Mouse (Mus musculus): Measurements from ENCODE around the gene Gba. TPM values are rescaled to one million over a fixed set of nuclear protein-coding genes. Genes with fewer than 3 reads are reported as not detected.

Gba gene
- 100 to 1,000 TPM; 105 to 146 TPM for polyA plus RNA-seq (2017; shearing (Covaris generic))

DNA sequence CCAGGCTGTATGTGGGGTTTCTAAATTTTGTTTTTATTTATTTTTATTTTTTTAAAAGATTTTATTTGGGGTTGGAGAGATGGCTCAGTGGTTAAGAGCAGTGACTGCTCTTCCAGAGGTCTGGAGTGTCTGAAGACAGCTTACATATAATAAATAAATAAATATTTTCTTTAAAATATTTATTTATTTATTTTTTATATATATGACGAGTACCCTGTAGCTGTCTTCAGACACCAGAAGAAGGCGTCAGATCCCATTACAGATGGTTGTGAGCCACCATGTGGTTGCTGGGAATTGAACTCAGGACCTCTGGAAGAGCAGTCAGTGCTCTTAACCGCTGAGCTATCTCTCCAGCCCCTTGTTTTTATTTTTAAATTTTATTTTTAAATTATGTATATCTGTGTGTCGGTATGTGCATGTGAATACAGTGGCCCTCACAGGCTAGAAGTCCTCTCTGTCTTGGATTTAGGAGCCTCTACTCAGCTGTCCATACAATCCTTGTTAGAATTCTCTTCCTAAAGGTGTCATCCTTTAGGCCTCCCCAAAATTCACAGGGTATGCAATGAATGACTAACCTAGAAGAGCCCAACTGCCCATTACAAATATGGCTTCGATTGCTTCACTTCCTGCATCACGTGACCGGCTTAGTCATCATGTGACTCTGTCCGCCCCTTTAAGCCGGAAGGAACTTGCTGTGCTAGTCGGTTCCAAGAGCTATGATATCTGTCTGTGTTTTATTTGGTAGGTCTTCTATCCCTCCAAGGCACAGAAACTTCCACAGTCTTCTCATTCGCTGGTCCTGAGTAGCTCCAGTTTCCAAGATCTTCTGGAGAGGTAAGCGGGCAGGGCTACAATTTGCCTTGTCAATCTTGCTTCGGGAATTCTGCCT lies at the start of gene Gba:
Gba (plus strand) TSS at position 676 of the 889 bp plus-strand sequence.

DNA sequence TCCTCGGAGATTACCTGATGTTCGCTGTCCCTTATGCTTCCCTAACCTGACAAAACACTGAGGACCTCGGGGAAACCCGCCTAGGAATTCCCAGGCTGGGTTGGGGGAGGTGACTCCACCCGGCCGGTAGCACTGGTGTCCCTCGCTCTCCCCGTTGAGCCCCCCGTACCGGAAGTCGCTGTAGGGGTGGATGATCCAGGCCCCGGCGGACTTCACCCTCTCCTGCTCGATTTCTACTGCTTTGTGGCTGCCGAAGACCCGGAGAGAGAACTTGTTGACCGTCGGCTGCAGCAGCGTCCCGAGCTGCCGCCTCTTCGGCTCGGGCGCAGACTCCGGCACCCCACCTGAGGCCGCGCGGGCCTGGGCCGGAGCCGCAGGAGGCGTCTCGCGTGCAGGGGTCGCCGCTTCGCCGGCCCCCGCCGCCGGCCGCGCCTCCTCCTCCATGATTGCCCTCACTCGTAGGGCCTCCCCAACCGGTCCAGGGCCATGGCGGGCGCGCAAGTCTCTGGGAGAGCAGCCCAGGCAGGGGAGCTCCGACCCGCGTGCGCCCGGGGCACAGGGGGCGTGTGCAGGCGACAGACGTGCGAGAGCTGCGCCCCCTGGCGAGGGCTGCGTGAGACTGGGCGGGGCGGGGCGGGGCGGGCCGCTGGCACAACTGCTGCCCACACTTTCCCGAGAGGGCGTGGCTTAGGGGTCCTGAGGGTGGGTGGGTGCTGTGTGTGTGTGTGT lies 42.9 kb upstream of the Gba start, which contains the start of gene Hcn3:
Hcn3 (minus strand) TSS at position 581 of the 729 bp plus-strand sequence.

DNA sequence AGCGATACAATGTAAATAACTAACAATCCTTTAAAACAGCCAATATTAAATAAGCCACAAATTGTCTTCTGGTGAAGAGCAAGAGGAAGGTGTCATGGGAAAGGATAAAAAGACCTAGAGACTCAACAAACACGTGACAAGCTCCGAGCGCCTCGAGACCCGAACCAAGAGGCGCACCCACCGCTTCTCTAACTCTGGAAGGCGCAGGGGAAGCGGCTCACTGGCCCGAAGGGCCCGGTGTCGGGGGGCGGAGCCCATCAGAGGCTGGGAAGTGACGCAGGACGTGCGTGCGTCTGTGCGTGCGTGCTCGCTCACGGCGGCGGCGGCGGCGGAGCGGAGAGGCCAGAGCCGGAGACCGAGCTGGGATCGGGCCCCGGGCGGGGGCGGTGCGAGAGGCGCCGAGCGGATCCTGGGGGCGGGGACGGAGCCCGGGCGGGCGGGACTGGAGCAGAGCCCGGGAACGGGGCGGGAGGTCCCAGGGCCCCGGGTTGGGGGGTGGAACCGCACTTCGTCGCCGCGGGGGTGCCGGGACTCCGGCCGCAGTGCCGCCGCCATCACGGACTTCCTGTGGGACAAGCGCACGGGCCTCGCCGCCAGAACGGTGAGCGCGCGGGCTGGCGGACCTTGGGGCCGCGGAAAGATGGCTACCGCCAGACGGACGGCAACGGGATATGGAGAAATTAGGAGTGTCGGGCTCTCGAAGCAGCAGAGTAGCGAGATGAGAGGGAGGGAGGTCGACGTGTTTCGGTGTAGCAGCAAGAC lies 38.0 kb upstream of the Gba start, which contains the start of gene Clk2:
Clk2 (plus strand) TSS at position 290 of the 762 bp plus-strand sequence.

GRCm38 (mm10) chr3:89177242-89178106 lies 25.3 kb upstream of the Gba start, which contains the start of gene Scamp3:
Scamp3 (plus strand) TSS chr3:89177473.

DNA sequence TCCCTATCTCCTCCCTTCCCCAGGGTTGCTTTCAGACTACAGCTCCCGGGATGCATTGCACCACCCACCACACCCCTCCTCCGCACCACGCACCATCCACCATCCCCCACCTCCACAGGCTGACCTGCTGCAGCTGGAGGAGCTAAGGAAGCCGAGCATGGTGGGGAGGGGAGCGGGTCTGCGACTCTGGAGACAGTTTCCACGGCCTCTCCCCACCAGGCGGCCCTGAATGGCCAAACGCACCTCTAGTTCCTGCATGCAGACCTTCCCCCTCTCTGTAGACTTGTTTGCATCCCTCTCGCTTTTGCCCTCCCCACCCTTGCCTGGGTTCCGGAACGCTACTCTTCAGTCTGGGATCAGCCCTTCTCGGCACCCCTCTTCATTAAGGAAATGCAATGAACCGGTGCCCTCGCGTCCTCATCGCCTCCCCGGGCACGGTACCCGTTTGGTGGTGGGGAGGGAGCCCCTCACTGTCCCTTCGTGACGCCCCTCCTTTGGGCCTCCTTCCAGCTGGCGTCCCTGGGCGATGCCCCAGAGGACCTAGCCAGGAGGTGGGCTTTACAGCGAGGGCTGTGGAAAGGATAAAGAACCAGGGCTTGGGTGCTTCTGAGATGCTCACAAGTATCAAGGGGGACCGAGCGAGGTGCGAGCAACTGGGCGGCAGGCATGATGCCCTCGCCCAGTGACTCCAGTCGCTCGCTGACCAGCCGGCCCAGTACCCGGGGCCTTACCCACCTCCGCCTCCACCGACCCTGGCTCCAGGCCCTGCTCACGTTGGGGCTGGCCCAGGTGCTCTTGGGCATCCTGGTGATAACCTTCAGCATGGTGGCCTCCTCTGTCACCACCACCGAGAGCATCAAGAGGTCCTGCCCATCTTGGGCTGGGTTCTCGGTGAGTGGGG lies 19.4 kb upstream of the Gba start, which contains the start of gene Fam189b:
Fam189b (plus strand) TSS at position 86 of the 901 bp plus-strand sequence.

DNA sequence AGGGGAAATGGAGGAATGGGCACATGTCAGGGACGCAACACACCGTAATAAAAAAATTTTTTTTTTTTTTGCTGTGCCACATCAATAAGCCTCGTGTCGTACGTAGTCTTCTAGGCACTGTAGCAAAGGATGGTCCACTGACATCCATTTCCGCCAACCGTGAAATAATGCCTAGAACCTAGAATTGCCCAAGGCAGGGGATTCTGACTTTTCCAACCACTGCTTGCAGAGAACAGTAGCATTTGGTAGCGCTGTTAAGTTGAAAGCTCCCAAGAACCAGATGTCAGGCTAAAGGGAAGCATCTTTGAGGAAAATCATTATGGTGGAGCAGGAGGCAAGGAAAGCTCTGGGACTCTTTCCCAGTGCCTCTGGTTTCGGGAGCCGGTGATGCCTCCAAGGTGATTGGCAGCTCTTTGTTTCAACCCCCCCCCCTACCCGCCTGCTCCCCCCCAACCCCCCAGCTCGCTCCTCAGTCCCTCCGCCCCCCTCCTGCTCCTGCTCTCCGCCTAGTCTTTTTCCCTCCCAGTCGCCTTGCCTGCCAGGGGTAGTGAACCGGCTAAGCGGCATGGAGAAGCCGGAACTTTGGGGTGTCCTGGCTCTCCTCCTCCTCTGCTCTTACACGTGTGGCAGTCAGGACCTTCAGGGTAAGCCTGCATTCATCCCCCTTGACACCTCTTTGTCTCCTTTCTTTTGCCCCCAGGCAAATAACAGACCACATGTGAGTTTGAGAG lies 12.1 kb downstream of the Gba start, which contains the start of gene Thbs3:
Thbs3 (plus strand) TSS at position 500 of the 731 bp plus-strand sequence.

DNA sequence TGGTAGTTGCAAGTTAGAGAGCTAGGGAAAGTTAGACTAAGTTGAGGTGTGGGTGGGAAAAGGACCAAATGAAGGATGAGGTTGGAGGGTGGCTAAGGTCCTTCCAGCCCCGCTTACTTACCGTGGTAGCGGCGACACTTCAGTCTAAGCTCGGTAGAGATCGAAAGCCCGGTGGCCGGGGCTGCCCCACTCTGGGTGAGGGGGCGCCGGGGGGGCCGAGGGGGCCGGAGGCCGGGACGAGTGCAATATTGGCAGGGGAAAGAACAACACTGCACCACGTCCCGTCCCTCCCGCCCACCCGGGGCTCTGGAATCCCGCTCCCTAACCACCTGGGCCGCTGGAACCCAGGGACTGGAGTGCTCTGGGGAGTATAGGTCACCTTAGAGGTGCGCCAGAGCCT lies 24.2 kb downstream of the Gba start, which contains the start of gene Mtx1:
Mtx1 (minus strand) TSS at position 189 of the 400 bp plus-strand sequence.

DNA sequence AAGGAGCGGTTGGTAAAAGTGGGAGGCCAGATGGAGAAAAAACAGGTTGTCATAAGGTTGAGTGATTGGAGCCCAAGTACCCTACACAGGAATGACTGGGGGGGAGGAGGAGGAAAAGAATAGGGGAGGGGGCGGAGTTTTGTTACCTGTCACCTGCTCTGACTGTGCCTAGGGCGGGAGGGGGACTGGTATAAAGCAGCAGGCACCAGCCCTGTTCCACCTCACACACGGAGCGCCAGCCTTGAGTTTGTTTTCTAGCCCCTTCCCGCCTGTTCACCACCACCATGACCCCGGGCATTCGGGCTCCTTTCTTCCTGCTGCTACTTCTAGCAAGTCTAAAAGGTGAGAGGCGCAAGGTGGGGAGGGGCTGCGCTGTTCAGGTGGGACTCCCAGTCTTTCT lies 26.1 kb downstream of the Gba start, which contains the start of gene Muc1:
Muc1 (plus strand) TSS at position 222 of the 400 bp plus-strand sequence.

GRCm38 (mm10) chr3:89245688-89246171 lies 43.0 kb downstream of the Gba start, which contains the start of gene Krtcap2:
Krtcap2 (plus strand) TSS chr3:89245966.

DNA sequence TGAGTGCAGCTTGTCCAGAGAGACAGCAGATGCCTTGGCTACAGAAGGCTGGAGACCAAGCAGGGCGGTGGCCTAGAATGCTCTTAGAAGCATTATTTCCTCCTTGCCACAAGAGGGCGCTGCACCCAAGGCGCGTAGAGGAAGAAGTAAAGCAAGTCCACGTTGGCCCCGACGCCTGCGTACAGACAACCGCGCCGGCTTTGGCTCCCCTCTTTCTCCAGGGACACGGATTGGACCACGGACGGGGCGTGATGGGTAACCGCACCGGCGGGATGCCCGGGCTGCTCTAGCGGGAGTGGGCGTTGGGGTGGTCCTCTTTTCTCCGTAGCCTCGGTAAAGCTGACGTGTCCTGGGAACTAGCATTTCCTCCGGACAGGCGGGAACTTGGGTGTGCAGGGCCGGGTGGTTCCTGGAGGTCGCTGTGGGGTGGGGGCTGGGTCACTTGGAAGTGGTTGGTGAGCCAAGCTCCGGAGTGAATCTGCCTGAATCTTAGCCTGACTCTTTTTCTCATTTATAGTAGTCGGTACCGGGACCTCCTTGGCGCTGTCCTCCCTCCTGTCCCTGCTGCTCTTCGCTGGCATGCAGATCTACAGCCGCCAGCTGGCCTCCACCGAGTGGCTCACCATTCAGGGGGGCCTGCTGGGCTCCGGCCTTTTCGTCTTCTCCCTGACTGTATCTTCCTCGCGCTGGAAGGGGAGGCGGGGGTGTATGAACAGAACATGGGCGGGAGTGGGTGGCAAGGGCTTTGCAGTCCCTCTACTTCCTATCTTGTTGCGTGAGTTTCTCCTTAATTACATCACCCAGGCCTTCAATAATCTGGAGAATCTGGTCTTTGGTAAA lies 43.8 kb downstream of the Gba start, which contains the start of gene Trim46:
Trim46 (minus strand) TSS at position 49 of the 840 bp plus-strand sequence.

Other genes with a start within 250 kb of the Gba start
- 10 to 100 TPM; 35.1 to 42.7 TPM for gene Rusc1, start 109.6 kb upstream of the Gba start, polyA plus RNA-seq (2017; shearing (Covaris generic))
- gene Gm43738, start 101.8 kb upstream of the Gba start, polyA plus RNA-seq (2017; shearing (Covaris generic)): not detected
- 10 to 100 TPM; 61.8 to 62.2 TPM for gene Fdps, start 101.0 kb upstream of the Gba start, polyA plus RNA-seq (2017; shearing (Covaris generic))
- not detected for gene Pklr, start 66.8 kb upstream of the Gba start, polyA plus RNA-seq (2017; shearing (Covaris generic))
- 1 to 10 TPM in 1 of 2 experiments, under 1 TPM in 1; 0.21 to 1.6 TPM for gene Hcn3, start 42.7 kb upstream of the Gba start, polyA plus RNA-seq (2017; shearing (Covaris generic))
- gene Clk2, start 38.1 kb upstream of the Gba start, polyA plus RNA-seq (2017; shearing (Covaris generic)): 10 to 100 TPM; 88.4 to 94.5 TPM
- 100 to 1,000 TPM; 255 to 261 TPM for gene Scamp3, start 25.5 kb upstream of the Gba start, polyA plus RNA-seq (2017; shearing (Covaris generic))
- gene Fam189b, start 19.8 kb upstream of the Gba start, polyA plus RNA-seq (2017; shearing (Covaris generic)): 100 to 1,000 TPM; 134 to 154 TPM
- 1 to 10 TPM in 1 of 2 experiments, under 1 TPM in 1; 0.90 to 4.0 TPM for gene Thbs3, start 12.3 kb downstream of the Gba start, polyA plus RNA-seq (2017; shearing (Covaris generic))
- gene Mtx1, start 24.2 kb downstream of the Gba start, polyA plus RNA-seq (2017; shearing (Covaris generic)): 100 to 1,000 TPM in 1 of 2 experiments, 10 to 100 TPM in 1; 89.5 to 127 TPM
- 1 to 10 TPM; 1.0 to 7.1 TPM for gene Muc1, start 26.1 kb downstream of the Gba start, polyA plus RNA-seq (2017; shearing (Covaris generic))
- gene Krtcap2, start 43.0 kb downstream of the Gba start, polyA plus RNA-seq (2017; shearing (Covaris generic)): 100 to 1,000 TPM; 225 to 294 TPM
- gene Trim46, start 43.4 kb downstream of the Gba start, polyA plus RNA-seq (2017; shearing (Covaris generic)): 1 to 10 TPM; 1.6 to 4.9 TPM
- 100 to 1,000 TPM in 1 of 2 experiments, 10 to 100 TPM in 1; 81.3 to 120 TPM for gene Dpm3, start 56.4 kb downstream of the Gba start, polyA plus RNA-seq (2017; shearing (Covaris generic))
- gene Slc50a1, start 67.6 kb downstream of the Gba start, polyA plus RNA-seq (2017; shearing (Covaris generic)): 100 to 1,000 TPM; 210 to 250 TPM
- not detected for gene Efna1, start 78.2 kb downstream of the Gba start, polyA plus RNA-seq (2017; shearing (Covaris generic))
- gene Efna3, start 120.0 kb downstream of the Gba start, polyA plus RNA-seq (2017; shearing (Covaris generic)): under 1 TPM in 1 of 2 experiments, not detected in 1; 0.15 TPM
- 1 to 10 TPM in 1 of 2 experiments, under 1 TPM in 1; 0.79 to 1.4 TPM for gene Efna4, start 135.1 kb downstream of the Gba start, polyA plus RNA-seq (2017; shearing (Covaris generic))
- 10 to 100 TPM; 10.1 to 23.0 TPM for gene Adam15, start 147.1 kb downstream of the Gba start, polyA plus RNA-seq (2017; shearing (Covaris generic))
- under 1 TPM; 0.13 to 0.32 TPM for gene Dcst2, start 159.0 kb downstream of the Gba start, polyA plus RNA-seq (2017; shearing (Covaris generic))
- under 1 TPM in 1 of 2 experiments, not detected in 1; 0.47 TPM for gene Dcst1, start 162.3 kb downstream of the Gba start, polyA plus RNA-seq (2017; shearing (Covaris generic))
- 10 to 100 TPM; 34.1 to 67.8 TPM for gene Zbtb7b, start 191.8 kb downstream of the Gba start, polyA plus RNA-seq (2017; shearing (Covaris generic))
- gene Lenep, start 199.9 kb downstream of the Gba start, polyA plus RNA-seq (2017; shearing (Covaris generic)): under 1 TPM; 0.37 to 0.44 TPM
- 10 to 100 TPM; 47.1 to 56.8 TPM for gene Flad1, start 208.9 kb downstream of the Gba start, polyA plus RNA-seq (2017; shearing (Covaris generic))
- gene Cks1b, start 215.5 kb downstream of the Gba start, polyA plus RNA-seq (2017; shearing (Covaris generic)): 10 to 100 TPM; 48.3 to 73.9 TPM
- 10 to 100 TPM; 64.1 to 73.7 TPM for gene Shc1, start 215.5 kb downstream of the Gba start, polyA plus RNA-seq (2017; shearing (Covaris generic))
- 10 to 100 TPM; 51.9 to 61.8 TPM for gene Pygo2, start 227.3 kb downstream of the Gba start, polyA plus RNA-seq (2017; shearing (Covaris generic))
- gene Pbxip1, start 233.8 kb downstream of the Gba start, polyA plus RNA-seq (2017; shearing (Covaris generic)): 100 to 1,000 TPM in 1 of 2 experiments, 10 to 100 TPM in 1; 66.6 to 119 TPM